Mouse (Mus musculus): ENCODE measurements around the gene Nfib.

Gene Nfib

GRCm38 (mm10) chr4:82512743-82513425 lies 192.7 kb downstream of the Nfib start:
- DNase-seq (ENCODE audit: low spot score): no peak

GRCm38 (mm10) chr4:82512335-82512734 lies 193.2 kb downstream of the Nfib start:
- DNase-seq (ENCODE audit: low spot score): no peak

- DNase-seq (ENCODE audit: low spot score): peak; percentile 37
Measured at GRCm38 (mm10) chr4:82511524-82511923, 194.0 kb downstream of the Nfib start.

- peak; percentile 16 for DNase-seq (ENCODE audit: low spot score)
Measured at GRCm38 (mm10) chr4:82511001-82511513, 194.5 kb downstream of the Nfib start.

- no peak for DNase-seq (ENCODE audit: low spot score)
Measured at GRCm38 (mm10) chr4:82509771-82510170, 195.8 kb downstream of the Nfib start.

GRCm38 (mm10) chr4:82509166-82509767 lies 196.3 kb downstream of the Nfib start:
- no peak for DNase-seq (ENCODE audit: low spot score)

GRCm38 (mm10) chr4:82508281-82508687 lies 197.3 kb downstream of the Nfib start:
- DNase-seq (ENCODE audit: low spot score): no peak

GRCm38 (mm10) chr4:82507541-82508280 lies 197.8 kb downstream of the Nfib start:
- no peak for DNase-seq (ENCODE audit: low spot score)

GRCm38 (mm10) chr4:82506731-82507331 lies 198.7 kb downstream of the Nfib start:
- peak; percentile 70 for DNase-seq (ENCODE audit: low spot score)

- DNase-seq (ENCODE audit: low spot score): peak; percentile 83
Measured at GRCm38 (mm10) chr4:82506081-82506730, 199.3 kb downstream of the Nfib start.

GRCm38 (mm10) chr4:82505121-82506031 lies 200.2 kb downstream of the Nfib start:
- peak; percentile 76 for DNase-seq (ENCODE audit: low spot score)

- DNase-seq (ENCODE audit: low spot score): peak; percentile 50
Measured at GRCm38 (mm10) chr4:82504284-82505120, 201.0 kb downstream of the Nfib start.

GRCm38 (mm10) chr4:82504015-82504283 lies 201.6 kb downstream of the Nfib start:
- DNase-seq (ENCODE audit: low spot score): no peak

GRCm38 (mm10) chr4:82503274-82504014 lies 202.1 kb downstream of the Nfib start:
- DNase-seq (ENCODE audit: low spot score): no peak

GRCm38 (mm10) chr4:82502611-82503010 lies 202.9 kb downstream of the Nfib start:
- no peak for DNase-seq (ENCODE audit: low spot score)

GRCm38 (mm10) chr4:82502012-82502411 lies 203.5 kb downstream of the Nfib start:
- no peak for DNase-seq (ENCODE audit: low spot score)

- DNase-seq (ENCODE audit: low spot score): no peak
Measured at GRCm38 (mm10) chr4:82500578-82501098, 204.9 kb downstream of the Nfib start.

- no peak for DNase-seq (ENCODE audit: low spot score)
Measured at GRCm38 (mm10) chr4:82499725-82500577, 205.6 kb downstream of the Nfib start.
